Mouse (Mus musculus) cerebellum, adult 18-20 months (tissue): ENCODE results near the gene Itgal.
"Not testable (repeated sequence)": the region's sequence is repeated elsewhere in the genome, so short reads cannot be mapped to it uniquely, and the experiment has no call there.

Experiments
- DNase-seq, 2 experiments: peaks; one replicate each; pipeline ENCODE4 v3.0.0; 2021

The Itgal gene

DNA sequence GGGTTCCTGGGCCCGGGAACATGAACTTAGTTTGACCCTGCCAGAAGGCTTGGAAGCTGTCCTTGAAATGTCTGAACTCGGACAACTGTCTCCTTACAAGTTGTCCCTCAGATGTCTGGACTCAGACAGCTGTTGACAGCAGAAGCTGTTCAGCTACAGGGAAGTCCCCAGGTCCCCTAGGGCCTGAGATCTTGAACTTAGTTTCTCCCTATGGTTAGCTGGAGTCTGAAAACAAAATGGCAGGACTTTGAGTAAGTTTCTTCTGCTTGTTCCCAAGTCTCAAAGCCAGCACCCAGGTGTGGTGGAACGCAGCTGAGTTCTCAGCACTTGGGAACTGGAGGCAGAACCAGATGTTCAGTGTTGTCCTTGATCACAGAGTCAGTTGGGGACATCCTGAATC is 16.0 kb upstream of the Itgal start:
- no peak for DNase-seq

DNA sequence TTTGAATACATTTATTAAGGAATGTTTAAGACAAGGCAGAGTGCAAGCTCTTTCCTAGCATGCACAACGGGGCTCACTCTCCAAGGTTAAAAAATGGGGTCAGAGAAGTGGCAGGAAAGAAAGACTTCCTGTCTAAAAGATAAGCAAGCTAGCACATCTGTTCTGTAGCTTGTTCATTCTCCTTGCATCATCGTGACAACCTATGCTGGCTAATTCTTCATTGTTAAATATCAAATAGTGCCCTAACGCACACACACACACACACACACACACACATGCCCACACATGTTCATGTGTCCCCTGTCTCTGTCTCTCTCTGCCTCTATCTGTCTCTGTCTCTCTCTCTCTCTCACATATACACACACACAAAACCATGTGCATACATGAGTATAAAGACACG is 14.9 kb upstream of the Itgal start:
- no peak for DNase-seq

DNA sequence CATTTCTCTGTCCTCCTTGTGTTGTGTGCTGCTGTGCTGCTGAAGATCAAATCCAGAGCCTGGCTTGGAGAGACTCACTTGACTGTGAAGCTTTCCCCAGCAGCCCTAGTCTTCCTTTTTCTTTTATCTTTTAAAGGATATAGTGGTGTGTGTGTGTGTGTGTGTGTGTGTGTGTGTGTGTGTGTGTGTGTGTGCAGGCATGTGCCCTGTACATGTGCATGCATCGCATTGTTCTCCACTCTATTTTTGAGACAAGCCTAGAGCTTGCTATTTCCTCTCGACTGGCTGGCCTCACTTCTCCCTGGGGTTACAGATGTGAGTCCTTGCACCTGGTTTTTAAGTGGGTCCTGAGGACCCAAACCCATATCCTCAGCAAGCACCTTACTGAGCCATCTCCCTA is 13.9 kb upstream of the Itgal start:
- no peak for DNase-seq

DNA sequence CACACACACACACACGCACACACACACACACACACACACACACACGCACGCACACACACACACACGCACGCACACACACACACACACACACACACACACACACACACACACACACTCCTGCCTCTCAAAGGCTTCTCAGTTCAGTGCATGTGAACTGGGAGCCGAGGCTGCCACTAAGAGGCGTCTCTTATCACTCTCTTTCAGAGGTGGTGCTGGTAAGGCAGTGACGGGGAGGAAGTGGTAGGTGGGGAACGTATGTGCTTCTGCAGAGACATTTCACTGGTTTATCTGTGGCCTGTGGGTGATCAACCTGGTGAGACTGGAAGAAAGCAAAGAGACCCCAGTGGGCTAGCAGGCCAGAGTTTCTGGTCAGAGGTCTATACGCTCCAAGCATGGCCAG is 10.9 kb upstream of the Itgal start:
- no peak for DNase-seq

DNA sequence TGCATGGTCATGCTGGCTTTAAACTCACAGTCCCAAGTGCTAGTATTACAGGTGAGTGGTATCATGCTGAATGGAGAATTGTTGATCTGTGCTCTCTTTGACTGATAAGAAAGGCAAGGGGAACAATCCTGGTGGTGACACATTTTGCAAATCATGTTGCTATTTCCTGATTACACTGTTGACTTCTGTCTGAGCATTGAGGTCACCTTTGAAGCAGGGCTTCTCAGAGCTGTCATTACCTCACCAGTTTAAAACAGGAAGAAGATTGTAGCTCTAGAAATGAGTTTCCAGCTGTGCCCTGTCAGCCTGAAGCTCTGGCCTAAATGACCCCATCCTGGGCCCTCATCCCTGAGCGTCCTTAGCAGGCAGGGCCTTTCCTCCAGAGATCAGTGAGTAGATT is 8.1 kb upstream of the Itgal start:
- DNase-seq, result no peak

DNA sequence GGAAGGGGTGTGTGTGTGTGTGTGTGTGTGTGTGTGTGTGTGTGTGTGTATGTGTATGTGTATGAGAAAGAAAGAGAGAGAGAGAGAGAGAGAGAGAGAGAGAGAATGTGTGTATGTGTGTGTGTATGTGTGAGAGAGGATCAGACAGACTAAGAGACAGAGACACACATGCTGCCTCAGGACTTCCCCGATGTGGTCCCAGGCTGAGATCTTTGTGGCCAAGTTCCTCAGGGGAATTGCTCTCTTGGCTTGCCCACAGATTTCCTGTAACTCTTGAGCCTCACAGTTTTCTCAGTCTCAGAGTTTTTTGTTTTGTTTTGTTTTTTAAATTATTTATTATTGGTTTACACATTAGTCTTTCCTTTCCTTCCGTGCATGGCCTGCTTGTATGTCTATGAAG is 6.8 kb upstream of the Itgal start:
- no peak for DNase-seq

DNA sequence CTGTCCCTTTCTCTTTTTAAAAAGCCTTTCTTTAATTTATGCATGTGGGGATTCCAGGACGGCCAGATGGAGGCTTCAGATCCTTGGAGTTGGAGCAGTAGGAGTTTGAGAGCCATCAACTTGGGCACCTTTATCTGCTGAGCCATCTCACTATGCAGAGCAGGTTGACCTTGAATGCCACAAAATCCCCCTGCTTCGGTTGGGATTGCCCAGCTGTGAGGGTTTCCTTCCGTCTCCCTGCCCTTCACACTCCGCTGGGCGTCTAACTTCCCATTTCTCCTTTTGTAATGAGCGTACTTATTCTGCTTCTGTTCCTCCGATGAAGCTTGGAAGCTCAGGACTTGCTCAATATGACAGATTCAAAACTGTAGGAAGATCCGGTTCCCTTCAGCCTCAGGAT is 5.9 kb upstream of the Itgal start:
- no peak for DNase-seq

DNA sequence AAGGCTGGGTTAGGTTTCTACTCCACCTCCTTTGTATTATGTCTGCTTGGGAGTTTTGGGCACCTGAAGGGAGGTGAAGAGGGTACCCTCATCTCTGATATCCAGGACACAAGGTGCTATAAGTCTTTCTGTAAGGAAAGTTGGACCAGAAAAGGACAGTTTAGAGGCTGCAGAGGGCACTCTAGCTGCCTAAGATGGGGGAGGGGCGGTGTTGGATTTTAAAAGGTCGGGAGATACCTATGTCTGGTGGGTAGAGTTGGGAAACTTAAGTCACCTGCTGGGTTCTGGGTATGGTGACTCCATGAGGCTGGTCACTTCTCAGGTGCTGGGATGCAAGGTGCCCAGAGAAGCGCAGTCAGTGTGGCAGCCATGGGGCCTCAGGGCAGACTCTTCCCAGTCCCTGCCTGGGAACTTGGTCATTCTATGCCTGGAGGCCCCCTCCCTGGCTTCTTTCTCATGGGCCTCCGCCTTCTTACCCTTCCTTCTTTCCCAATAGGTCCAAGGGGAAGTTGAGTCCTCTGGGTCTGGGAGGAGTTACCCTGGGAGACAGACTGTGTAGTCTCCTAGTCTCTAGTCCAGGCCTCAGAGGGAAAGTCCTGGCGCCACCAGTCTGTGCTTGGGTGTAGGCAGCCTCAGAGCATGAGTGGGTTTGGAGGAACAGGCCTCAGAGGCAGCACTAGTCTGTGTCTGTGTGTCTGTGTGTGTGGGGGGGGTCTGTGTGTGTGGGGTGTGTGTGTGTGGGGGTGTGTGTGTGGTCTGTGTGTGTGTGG is 911 bp downstream of the Itgal start:
- no peak for DNase-seq

DNA sequence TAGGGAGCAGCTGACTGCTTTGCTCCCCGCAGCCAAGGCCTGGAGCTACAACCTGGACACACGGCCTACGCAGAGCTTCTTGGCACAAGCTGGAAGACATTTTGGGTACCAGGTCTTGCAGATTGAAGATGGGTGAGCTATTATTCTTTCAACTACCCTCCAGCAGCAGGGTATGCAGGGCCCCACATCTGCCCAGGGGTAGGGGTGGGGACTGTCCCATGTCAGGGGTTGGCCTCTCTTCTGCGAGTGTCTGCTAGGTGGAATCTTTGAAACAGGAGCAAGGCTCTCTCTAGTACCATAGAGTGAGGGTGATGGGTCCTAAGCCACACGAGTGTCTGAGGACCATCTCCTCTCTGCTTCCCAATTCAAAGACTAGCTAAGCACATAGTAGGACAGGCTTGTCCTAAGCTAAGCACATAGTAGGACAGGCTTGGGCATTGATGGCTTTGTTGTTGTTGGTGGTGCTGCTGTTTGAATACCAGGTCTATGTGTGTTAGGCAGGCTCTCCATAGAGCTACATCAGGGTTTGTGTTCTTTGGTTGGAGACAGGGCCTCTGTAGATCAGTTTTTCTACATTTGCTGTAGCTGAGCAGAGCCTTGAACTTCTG is 1.6 kb downstream of the Itgal start:
- no peak for DNase-seq

DNA sequence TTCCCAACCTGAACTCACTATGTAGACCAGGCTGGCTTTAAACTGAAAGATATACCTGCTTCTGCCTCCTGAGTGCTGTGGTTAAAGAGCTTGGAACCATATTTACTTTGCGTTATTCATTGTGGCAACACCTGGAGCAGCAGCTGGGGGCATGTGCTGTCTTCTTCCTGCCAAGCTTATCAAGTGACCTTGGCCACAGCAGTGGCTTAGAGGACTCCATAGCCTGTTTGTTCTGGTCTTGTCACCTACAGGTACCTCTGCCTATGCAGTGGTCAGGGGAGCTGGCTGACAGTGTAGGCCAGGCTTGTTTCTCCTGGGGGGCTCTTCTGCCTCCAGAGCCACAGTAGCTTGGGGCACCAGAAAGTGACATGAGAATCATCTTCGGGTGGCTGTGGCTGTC is 12.4 kb downstream of the Itgal start:
- no peak for DNase-seq

DNA sequence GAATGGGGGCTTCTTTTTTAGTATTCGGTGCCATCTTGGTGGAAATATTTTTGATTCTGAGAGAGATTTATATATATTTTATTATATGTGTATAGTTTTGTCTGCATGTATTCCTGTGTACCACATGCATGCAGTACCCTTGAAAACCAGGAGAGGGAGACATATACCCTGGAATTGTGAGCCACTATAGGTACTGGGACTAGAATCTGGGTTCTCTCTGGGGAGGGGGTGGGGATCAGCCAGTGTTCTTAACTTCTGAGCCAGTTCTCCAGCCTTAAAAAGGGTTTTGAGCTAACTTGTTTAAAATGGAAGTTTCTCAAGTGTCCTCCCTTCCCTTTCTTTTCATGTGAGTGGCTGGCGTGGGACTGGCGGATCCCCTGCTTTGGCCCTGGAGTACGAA is 12.8 kb downstream of the Itgal start:
- peak; percentile 55 to 66 for DNase-seq

DNA sequence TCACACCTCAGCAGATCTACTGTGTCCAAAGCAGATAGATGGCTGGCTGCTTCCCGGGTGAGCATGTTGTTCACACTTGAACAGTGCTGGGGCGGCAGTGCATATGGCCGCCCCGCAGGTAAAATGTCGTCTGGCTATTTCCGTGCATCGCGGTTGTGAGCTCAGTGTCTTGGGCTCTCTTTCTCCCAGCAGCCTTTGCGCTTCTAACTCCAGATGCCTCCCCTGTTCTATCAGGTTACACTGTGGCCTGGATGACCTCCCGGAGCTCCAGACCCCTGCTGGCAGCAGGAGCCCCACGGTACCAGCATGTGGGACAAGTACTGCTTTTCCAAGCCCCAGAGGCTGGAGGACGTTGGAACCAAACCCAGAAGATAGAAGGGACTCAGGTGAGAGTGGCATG is 13.9 kb downstream of the Itgal start:
- no peak for DNase-seq

DNA sequence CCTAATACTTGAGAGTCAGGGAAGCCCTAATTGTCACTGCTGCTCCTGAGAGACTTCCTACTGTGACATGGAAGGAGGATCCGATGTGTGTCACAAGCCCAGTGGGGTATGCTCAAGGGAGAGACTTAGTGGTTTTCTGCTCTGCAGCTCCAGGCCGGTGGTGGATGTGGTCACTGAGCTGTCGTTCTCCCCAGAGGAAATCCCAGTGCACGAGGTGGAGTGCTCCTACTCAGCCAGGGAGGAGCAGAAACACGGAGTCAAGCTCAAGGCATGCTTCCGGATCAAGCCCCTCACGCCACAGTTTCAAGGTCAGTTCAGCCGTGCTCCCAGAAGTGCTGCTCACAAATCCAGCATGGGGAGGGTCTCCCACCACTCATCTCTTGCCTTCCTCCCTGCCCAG is 17.9 kb downstream of the Itgal start:
- no peak for DNase-seq

DNA sequence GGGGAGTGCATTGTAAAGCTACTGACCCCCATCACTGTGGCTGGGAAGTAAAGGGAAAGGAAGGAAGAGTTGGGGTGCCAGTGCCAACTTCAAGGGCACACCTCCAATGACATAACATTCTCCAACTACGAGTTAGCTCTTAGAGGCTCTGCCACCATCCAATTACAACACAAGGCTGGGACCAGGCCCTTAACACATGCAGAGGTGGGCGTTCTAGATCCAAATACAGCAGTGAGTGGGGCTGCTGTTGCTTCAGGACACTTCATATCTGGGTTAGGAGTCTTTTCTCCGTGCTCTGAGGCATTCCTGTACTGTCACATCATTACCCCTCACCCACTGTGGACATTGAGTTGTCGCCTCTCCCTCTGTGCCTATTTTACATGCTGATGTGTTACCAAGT is 25.0 kb downstream of the Itgal start:
- no peak for DNase-seq

DNA sequence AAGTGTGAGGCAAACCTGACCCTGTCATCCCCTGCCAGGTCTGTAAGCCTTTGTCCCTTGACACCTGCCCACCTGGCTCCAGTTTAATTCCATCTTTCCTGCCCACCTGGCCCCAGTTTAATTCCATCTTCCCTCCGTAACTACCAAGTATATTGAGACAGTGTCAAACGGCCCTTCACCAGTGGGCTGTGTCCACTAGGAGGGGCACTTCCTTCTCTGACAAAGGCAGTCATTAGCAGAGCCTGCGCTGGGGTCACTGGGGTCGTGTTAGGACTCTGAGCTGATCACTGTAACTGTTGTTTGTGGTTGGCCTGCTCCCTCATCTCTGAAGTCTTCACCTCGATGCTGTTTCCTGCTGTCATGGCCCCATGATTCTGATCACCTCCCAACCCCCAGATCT is 26.0 kb downstream of the Itgal start:
- peak in 1 of 2 experiments; percentile 15 for DNase-seq

DNA sequence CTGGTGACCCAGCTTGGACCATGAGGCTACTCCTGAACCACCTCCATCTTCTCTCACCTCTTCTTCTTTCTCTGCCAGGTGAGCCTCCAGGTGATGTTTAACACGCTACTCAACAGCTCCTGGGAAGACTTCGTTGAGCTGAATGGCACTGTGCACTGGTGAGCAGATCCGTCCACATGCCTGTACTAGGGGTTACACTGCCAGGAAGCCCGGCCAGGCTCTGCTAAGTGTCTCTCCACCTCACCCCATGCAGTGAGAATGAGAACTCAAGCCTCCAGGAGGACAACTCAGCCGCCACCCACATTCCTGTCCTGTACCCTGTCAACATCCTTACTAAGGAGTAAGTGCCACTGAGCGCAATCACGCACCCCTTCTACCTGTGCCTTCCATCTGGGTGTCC is 28.9 kb downstream of the Itgal start:
- DNase-seq, result no peak

DNA sequence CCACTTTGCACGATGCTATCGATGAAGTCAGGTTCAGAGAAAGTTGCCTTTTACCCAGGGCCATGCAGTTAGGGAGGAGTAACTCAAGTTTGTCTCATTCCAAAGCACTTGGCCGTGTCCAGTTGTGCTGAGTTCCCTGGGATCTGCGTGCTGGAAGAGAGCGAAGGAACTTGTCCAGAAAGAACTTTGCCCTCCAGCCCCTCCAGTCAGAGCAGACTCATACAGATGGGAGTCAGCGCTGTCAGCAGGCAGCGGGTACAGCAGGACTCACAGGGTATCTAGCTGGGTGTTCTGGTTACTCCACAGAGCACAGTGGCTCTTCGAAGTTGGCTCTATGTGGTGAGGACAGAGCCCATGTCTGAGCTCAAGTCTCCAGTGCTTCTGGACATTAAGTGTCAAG is 29.5 kb downstream of the Itgal start:
- no peak for DNase-seq

DNA sequence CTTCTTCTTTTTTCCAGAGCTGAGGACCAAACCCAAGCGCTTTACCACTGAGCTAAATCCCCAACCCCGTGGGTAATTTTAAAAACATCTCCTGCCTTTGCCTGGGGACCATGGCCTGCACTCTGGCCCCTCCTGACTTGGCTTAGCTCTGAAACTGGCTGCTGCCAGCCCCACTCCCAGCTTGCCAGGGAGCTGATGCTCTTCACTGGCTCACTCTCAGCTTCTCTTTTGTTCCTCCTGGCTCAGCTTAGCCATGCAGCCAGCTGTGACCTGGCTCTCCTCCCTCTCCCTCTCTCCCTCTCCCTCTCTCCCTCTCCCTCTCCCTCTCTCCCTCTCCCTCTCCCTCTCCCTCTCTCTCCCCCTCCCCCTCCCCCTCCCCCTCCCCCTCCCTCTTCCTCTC is 30.6 kb downstream of the Itgal start:
- peak in 1 of 2 experiments; percentile 19 for DNase-seq

DNA sequence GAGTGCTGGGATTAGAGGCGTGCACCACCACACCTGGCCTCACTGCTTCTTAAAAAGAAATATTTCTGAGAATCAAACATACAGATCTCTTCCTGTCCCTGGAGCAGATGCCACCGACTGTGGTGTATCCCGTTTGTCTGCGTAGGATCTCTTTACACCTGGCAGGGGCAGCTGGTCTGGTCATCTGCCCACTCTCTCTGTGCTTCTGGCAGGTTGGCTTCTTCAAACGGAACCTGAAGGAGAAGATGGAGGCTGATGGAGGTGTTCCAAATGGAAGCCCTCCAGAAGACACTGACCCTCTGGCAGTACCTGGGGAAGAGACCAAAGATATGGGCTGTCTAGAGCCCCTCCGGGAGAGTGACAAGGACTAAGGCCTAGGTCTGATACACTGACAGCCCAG is 37.2 kb downstream of the Itgal start:
- no peak for DNase-seq

DNA sequence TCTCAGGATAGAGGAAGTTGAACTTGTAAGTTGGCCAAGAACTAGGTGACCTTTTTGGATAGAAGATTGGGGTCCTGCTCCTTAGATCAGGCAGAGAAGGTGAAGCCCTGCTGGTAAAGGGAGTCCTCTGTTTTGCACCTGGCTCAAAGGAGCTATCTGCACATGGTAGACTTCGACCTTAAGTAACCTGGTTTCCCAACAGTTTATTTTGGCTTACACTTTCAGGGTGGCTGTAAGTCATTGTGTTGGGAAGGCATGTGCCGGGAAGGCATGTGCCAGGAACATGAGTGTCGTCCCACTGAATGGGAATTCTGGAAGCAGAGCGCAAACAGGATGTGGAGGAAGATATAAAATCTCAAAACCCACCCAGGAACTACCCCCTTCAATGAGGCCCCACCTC is 39.5 kb downstream of the Itgal start:
- no peak for DNase-seq

DNA sequence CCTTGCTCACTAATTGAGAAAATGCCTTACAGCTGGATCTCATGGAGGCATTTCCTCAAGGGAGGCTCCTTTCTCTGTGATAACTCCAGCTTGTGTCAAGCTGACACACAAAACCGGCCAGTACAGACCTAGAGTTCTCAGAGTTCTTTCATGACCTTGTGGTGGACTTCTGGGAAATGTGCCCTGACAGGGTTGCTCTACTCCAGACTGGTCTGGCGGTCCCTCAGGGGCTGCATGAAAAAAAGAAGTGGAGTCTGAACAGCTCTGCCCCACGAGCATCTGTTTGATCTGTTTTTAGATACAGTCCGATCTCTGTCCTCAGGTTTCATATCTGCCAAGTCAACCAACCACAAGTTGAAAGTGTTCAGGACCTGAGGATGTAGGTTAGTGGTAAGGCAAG is 41.6 kb downstream of the Itgal start:
- no peak for DNase-seq

DNA sequence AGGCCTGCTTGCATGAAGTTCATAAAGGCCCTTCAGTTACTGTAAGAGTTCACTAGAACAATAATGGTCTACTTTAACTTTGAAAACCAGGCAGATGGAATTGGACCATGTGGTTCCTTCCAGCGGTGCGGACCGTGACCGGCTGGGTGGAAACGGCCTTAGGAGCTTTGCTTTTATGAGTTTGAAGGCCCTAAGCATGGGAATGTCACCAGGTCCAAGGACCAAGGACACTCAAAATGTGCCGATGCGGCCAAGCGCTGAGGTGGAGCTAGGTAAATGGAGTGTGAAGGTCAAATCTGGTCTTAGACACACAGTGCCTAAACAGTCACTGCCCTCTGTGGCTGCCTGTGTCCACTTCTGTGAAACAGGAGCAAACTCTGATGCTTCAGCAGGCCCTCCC is 45.3 kb downstream of the Itgal start:
- DNase-seq, result no peak

DNA sequence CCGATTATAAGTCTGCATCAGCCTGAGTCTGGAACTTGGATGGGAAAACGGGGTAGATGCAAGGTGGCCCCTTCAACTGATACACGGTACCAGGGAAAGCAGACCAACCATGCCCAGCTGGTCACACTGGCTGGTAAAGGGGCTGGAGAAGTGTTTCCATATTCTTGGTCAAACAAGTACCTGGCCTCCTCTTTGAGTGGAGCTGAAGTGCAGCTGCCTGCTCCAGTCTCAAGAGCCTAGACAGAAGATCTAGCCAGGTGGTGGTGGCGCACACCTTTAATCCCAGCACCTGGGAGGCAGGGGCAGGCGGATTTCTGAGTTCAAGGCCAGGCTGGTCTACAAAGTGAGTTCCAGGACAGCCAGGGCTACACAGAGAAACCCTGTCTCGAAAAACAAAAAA is 45.8 kb downstream of the Itgal start:
- DNase-seq, result not testable (repeated sequence)

DNA sequence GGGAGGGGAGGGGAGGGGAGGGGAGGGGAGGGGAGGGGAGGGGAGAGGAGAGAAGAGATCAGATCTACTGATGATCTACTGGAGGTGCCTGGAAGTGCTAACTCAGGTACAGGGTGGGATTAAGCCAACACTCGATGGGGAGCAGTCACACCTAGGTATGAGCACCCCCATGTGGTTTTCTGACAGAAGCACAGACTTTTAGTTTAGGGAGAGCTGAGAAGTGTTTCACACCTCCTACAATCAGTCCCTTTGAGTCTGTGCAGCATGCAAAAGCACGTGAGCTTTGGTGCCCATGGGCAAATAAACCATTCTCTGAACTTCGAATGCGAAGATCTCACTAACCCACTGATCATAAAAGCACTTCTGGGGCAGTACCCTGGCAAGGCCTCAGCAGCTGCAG is 46.3 kb downstream of the Itgal start:
- no peak for DNase-seq

DNA sequence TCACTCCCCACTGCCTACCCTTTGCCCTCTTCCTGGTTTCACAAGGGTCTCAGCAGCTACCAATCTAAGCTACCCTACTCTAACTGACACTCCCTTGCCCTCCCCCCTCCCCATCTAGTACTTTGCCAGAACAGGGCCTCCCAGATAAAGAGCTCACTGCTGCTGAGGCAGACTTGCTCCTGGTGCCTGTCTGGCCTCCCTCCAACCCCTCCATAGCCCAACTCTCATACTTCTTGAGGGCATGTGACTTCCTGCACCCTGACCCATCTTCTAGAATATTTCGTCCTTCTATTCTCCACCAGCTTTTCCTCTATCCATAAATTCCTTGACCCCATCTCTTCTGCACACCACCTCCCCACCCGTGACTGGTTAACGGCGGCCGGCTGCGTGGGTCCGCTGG is 46.8 kb downstream of the Itgal start:
- no peak for DNase-seq
